Mouse (Mus musculus) lung, postnatal 25 days (tissue): ENCODE measurements around the gene Mto1.
"Not testable (repeated sequence)": the region's sequence is repeated elsewhere in the genome, so short reads cannot be mapped to it uniquely, and the experiment has no call there.

Experiments used
- DNase-seq: peaks from one replicate; pipeline ENCODE4 v3.0.0; 2022; ENCODE audit warnings: low spot score

Mto1 gene

GRCm38 (mm10) chr9:78506002-78506721 is 58.2 kb downstream of the Mto1 start:
- DNase-seq: no peak

- DNase-seq: no peak
Observed at GRCm38 (mm10) chr9:78506722-78507077, 58.7 kb downstream of the Mto1 start.

GRCm38 (mm10) chr9:78508106-78508786 is 60.2 kb downstream of the Mto1 start:
- DNase-seq: no peak

- DNase-seq: no peak
Observed at GRCm38 (mm10) chr9:78511705-78512104, 63.7 kb downstream of the Mto1 start.

- no peak for DNase-seq
Observed at GRCm38 (mm10) chr9:78513776-78514500, 65.9 kb downstream of the Mto1 start.

- no peak for DNase-seq
Observed at GRCm38 (mm10) chr9:78514681-78515080, 66.7 kb downstream of the Mto1 start.

- DNase-seq: no peak
Observed at GRCm38 (mm10) chr9:78516125-78516524, 68.1 kb downstream of the Mto1 start.

- DNase-seq: not testable (repeated sequence)
Observed at GRCm38 (mm10) chr9:78517237-78517636, 69.2 kb downstream of the Mto1 start.

- DNase-seq: peak; percentile 42
Observed at GRCm38 (mm10) chr9:78520127-78520779, 72.2 kb downstream of the Mto1 start.

- peak; percentile 63 for DNase-seq
Observed at GRCm38 (mm10) chr9:78520780-78521601, 73.0 kb downstream of the Mto1 start.

- DNase-seq: peak; percentile 51
Observed at GRCm38 (mm10) chr9:78521689-78522088, 73.7 kb downstream of the Mto1 start.
